Mouse (Mus musculus): ENCODE data around the gene B3gnt7.

DNA sequence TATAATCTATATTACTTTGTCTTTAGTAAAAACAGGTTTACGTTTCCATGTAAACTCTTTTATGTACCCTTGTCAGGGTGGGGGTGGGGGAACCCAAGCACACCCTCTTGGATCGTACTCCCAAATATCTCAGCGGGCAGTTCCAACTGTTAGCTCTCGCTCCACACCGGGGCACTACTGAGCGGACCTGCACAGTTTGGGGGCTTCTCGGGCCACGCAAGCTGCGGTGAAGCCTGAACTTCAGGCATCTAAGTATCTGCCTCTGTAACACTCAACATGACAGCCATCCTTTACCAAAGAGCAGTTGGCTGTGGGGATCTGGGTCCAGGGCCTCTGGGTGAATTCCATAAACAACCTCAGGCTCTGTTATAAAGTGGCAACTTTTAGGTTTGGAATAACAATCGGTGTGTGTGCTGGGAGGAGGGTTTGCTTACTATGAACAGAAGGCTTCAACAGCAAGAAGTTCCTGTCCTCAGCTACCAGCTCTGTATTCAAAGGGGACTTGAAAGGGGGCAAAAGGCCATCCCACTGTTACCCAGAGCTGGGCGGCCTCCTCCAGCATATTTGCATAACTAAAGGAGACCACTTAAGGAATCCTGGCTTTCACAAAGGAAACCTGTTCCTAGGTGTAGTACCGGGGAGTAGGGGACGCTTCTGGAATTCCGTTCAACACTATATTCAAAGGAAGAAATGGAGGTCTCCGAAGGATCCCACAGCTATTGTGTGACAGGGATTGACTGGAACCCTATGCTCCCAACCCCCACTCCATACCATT is 8.1 kb downstream of the B3gnt7 start:
- TF ChIP-seq CTCF (IDR thresholded peaks at IDR 0.05; ENCODE audit: insufficient read depth, low read length) (no peak), POLR2A (IDR thresholded peaks at IDR 0.05; ENCODE audit: borderline replicate concordance, extremely low read depth, low read depth, low read length) (no peak)
